Mouse (Mus musculus): ENCODE measurements around the gene Mtmr14. TPM values are rescaled to one million over a fixed set of nuclear protein-coding genes. Genes with fewer than 3 reads are reported as not detected.

Mtmr14 gene
- 40.1 and 40.4 TPM in 2 replicates for polyA plus RNA-seq (2015; fragmentation: Nextera tagmentation; extraction: Ambion mirVana)

DNA sequence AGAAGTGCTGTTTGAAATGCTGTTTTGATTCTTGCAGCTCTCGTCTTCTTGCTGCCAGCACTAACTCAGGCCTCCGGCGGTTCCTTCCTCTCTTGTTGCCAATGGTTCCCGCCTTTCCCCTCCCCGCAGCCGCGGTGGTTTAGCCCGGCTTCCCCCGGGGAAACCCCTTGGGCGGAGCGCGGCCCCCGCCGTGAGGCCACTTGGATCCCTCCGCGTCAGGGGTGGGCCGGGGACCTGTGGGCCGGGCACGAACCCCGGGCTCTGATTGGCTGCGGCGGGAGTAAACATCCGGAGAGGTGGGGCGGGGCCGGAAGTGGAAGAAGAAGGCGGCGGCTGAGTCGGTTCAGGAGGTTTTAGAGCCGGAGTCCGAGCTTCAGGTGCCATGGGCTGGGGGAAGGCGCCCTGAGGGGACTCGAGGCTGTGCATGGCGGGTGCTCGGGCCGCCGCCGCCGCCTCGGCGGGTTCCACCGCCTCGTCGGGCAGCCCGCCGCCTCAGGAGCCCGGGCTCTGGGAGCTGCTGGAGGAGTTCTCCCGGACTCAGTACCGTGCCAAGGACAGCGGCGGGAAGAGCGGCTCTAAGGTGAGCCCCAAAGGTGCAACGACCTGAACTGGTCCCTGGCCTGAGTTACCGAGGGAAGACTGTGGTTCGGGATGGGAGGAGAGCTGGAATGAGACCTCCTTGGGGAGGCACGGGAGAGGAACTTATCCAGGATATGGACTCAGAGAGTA is at the start of gene Mtmr14:
Mtmr14 (plus strand) TSS at position 302 of the 729 bp plus-strand sequence.
- Histone ChIP-seq H3K36me3 (replicated peaks) (0 out of 2 replicates have a peak, but pooled peaks cover 2% of the 10 kb centered on the region), H3K4me1 (peaks cover 23% of the 10 kb centered on the region), H3K4me2 (peak within 1 kb of the TSS; percentile 96), H3K4me3 (peak within 1 kb of the TSS; percentile 99), H3K27ac (peak within 1 kb of the TSS; percentile 76), H3K27me3 (replicated peaks) (no peaks in the 10 kb centered on the region), H3K9me3 (no peaks in the 10 kb centered on the region), H3K9ac (peak within 1 kb of the TSS; percentile 86)
- WGBS = under 1% methylated on average over 54 of the region's 55 CpGs
- ATAC-seq (replicated peaks) = peak; percentile 99

GRCm38 (mm10) chr6:113193765-113194460 is 43.7 kb upstream of the Mtmr14 start:
- Histone ChIP-seq H3K4me3 (peak overlapping the region; percentile 89), H3K9ac (peak overlapping the region; percentile 89), H3K36me3 (replicated peaks) (no peaks in the 10 kb centered on the region), H3K27ac (peak overlapping the region; percentile 85), H3K9me3 (no peaks in the 10 kb centered on the region), H3K4me2 (peak overlapping the region; percentile 79), H3K27me3 (replicated peaks) (no peaks in the 10 kb centered on the region), H3K4me1 (peaks cover 41% of the 10 kb centered on the region)
- ATAC-seq (replicated peaks) = peak; percentile 62
- WGBS = 2% methylated on average over 46 of the region's 46 CpGs

DNA sequence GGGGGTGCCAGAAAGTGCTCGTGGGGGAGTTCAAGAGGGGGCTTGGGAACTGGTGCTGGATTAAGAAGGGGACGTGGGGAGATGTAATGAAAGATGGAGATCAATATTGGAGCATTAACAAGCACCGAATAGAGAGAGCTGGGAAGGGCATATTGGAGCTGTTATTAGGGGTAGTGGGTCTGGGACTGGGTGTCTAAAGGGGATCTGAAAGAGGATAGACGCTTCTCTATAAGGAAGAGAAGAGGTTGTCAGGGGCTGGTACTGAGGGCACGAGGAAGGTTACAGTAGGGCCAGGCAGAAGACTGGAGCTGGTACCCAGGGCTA is 43.2 kb upstream of the Mtmr14 start:
- no peaks in the 10 kb centered on the region for H3K36me3 ChIP-seq (replicated peaks)
- peak overlapping the region; percentile 85 for H3K27ac ChIP-seq
- H3K4me2 ChIP-seq = peak overlapping the region; percentile 79
- H3K4me3 ChIP-seq = peak overlapping the region; percentile 89
- ATAC-seq (replicated peaks) = peak; percentile 74
- 1% methylated on average over 5 of the region's 5 CpGs for WGBS
- H3K27me3 ChIP-seq (replicated peaks) = no peaks in the 10 kb centered on the region
- H3K9ac ChIP-seq = peak overlapping the region; percentile 89
- peaks cover 41% of the 10 kb centered on the region for H3K4me1 ChIP-seq
- H3K9me3 ChIP-seq = no peaks in the 10 kb centered on the region

DNA sequence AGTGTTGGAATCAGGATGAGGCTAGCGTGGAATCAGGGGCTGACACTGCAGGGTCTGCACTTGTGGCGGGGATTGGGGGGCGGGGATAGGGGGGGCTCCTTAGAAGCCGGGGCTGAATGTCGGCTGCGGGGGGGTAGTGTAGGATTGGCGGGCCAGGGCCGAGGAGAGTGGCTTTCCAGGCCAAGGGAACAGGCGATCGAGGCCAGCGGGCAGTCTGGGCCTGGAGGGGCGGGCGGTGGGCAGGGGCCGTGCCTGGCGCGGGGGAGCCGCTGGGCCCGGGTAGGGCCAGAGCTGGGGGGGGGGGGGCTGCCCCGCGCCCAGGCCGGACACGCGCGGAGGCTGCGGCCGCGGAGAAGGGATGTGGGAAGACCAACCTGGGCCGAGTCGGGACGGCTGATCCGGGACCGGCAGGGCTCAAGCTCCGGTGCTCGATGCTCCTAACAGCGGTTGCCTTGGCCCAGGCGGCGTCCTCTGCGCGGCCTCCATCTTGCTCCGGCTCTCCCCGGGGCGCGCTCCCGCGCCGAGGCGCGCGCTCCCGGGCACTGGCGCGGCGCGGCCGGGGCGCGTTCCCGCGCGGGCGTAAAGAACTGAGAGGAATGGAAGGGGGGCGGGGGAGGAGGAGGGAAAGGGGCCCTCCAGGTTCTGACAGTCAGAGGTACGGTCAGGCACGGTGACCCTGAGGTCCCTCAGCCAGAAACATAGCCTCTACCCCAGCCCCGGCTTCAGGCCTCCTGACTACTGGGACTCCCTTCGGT is 42.6 kb upstream of the Mtmr14 start, which contains the start of gene Lhfpl4:
Lhfpl4 (minus strand) TSS at position 544 of the 755 bp plus-strand sequence.
- H3K4me1 ChIP-seq = peaks cover 39% of the 10 kb centered on the region
- under 1% methylated on average over 58 of the region's 66 CpGs for WGBS
- no peaks in the 10 kb centered on the region for H3K36me3 ChIP-seq (replicated peaks)
- peak within 1 kb of the TSS; percentile 89 for H3K9ac ChIP-seq
- H3K4me3 ChIP-seq = peak within 1 kb of the TSS; percentile 89
- no peaks in the 10 kb centered on the region for H3K9me3 ChIP-seq
- no peaks in the 10 kb centered on the region for H3K27me3 ChIP-seq (replicated peaks)
- peak within 1 kb of the TSS; percentile 85 for H3K27ac ChIP-seq
- peak; percentile 88 for ATAC-seq (replicated peaks)
- H3K4me2 ChIP-seq = peak within 1 kb of the TSS; percentile 79

DNA sequence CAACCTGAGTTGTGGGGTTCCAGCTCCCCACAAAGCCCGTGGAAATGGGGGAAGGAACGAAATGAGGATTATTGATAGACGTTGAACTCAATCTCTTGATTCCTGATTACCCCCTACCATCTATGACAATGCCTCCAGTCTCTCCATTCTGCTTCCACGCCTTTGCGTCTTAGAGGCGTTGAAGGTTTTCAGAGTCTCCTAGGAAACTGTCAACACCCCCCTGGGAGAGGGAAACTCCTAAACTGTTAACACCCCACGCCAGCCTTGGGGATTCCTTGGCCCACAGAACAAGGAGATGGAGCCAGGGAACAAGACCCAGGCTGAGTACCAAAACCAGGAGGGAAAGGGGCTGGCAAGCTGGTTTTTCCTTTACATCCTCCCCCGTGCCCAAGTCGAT is 42.0 kb upstream of the Mtmr14 start:
- Histone ChIP-seq H3K4me3 (peak overlapping the region; percentile 89), H3K27me3 (replicated peaks) (no peaks in the 10 kb centered on the region), H3K4me2 (peak overlapping the region; percentile 79), H3K4me1 (peaks cover 36% of the 10 kb centered on the region), H3K9me3 (no peaks in the 10 kb centered on the region), H3K27ac (peak overlapping the region; percentile 85), H3K9ac (peak overlapping the region; percentile 89), H3K36me3 (replicated peaks) (no peaks in the 10 kb centered on the region)
- 6% methylated on average over 9 of the region's 9 CpGs for WGBS
- ATAC-seq (replicated peaks) = peak; percentile 41

DNA sequence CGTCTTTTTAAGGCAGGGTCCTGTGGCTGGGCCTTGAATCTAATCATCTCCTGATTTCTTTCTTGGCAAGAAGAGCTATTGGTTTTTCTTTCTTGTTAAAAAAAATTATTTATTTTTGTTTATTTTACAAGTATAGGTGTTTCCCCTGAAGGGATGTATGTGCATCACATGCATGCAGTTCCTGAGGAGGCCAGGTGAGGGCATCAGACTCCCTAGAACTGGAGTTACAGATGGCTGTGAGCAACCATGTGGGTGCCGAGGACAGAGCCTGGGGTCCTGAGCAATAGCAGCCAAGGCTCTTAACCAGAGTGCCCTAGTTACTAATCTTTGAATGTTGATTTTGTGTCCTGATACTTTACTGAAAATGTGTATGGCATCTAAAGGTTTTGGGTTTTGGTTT is 21.4 kb upstream of the Mtmr14 start:
- H3K27me3 ChIP-seq (replicated peaks) = no peaks in the 10 kb centered on the region
- WGBS = 79% methylated on average over 2 of the region's 2 CpGs
- H3K9ac ChIP-seq = no peak overlapping the region
- H3K4me3 ChIP-seq = no peak overlapping the region
- no peak overlapping the region for H3K27ac ChIP-seq
- ATAC-seq (replicated peaks) = no peak
- no peaks in the 10 kb centered on the region for H3K36me3 ChIP-seq (replicated peaks)
- H3K9me3 ChIP-seq = no peaks in the 10 kb centered on the region
- H3K4me2 ChIP-seq = no peak overlapping the region
- H3K4me1 ChIP-seq = no peaks in the 10 kb centered on the region

DNA sequence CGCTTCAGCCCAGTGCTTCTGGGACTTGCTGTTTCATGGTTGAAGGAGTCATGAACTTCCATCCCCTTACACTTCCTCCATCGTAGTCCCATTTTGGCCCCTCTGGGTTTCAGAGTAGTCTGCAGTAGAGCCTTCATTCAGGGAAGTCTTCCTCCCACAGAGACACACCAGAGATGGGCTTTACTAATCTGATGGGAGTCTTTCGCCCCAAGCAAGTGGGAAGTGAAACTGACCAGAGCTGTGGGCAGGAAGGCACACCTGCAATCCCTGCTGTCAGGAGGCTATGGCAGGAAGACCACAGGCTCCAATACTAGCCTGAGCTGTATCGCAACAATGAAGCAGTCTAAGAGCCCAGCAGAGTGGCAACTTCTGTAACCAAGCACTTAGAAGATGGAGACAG is 11.8 kb upstream of the Mtmr14 start:
- Histone ChIP-seq H3K9me3 (no peaks in the 10 kb centered on the region), H3K27me3 (replicated peaks) (no peaks in the 10 kb centered on the region), H3K36me3 (replicated peaks) (no peaks in the 10 kb centered on the region), H3K4me3 (no peak overlapping the region), H3K9ac (no peak overlapping the region), H3K4me2 (no peak overlapping the region), H3K27ac (no peak overlapping the region), H3K4me1 (no peaks in the 10 kb centered on the region)
- WGBS = 73% methylated on average over 4 of the region's 4 CpGs
- no peak for ATAC-seq (replicated peaks)

- no peak overlapping the region for H3K9ac ChIP-seq
- no peaks in the 10 kb centered on the region for H3K4me1 ChIP-seq
- H3K4me2 ChIP-seq = no peak overlapping the region
- no peak for ATAC-seq (replicated peaks)
- no peak overlapping the region for H3K4me3 ChIP-seq
- H3K36me3 ChIP-seq (replicated peaks) = no peaks in the 10 kb centered on the region
- no peaks in the 10 kb centered on the region for H3K27me3 ChIP-seq (replicated peaks)
- no peak overlapping the region for H3K27ac ChIP-seq
- H3K9me3 ChIP-seq = no peaks in the 10 kb centered on the region
Observed at GRCm38 (mm10) chr6:113226705-113227104, 10.9 kb upstream of the Mtmr14 start.

GRCm38 (mm10) chr6:113235141-113235540 is 2.5 kb upstream of the Mtmr14 start:
- ATAC-seq (replicated peaks) = no peak
- H3K27ac ChIP-seq = no peak overlapping the region
- H3K9ac ChIP-seq = no peak overlapping the region
- no peaks in the 10 kb centered on the region for H3K9me3 ChIP-seq
- no peaks in the 10 kb centered on the region for H3K27me3 ChIP-seq (replicated peaks)
- H3K36me3 ChIP-seq (replicated peaks) = no peaks in the 10 kb centered on the region
- WGBS = 77% methylated on average over 5 of the region's 5 CpGs
- no peak overlapping the region for H3K4me2 ChIP-seq
- no peak overlapping the region for H3K4me3 ChIP-seq
- peaks cover 23% of the 10 kb centered on the region for H3K4me1 ChIP-seq

GRCm38 (mm10) chr6:113238442-113238841 is 799 bp downstream of the Mtmr14 start:
- H3K27me3 ChIP-seq (replicated peaks) = no peaks in the 10 kb centered on the region
- no peak for ATAC-seq (replicated peaks)
- peaks cover 23% of the 10 kb centered on the region for H3K4me1 ChIP-seq
- H3K27ac ChIP-seq = no peak overlapping the region
- WGBS = 44% methylated on average over 6 of the region's 6 CpGs
- H3K4me3 ChIP-seq = peak overlapping the region; percentile 99
- H3K9me3 ChIP-seq = no peaks in the 10 kb centered on the region
- H3K9ac ChIP-seq = peak overlapping the region; percentile 86
- H3K4me2 ChIP-seq = peak overlapping the region; percentile 96
- H3K36me3 ChIP-seq (replicated peaks) = 0 out of 2 replicates have a peak, but pooled peaks cover 4% of the 10 kb centered on the region

- ATAC-seq (replicated peaks) = no peak
- 89% methylated on average over 1 of the region's 1 CpGs for WGBS
Observed at GRCm38 (mm10) chr6:113242753-113243152, 5.1 kb downstream of the Mtmr14 start.

DNA sequence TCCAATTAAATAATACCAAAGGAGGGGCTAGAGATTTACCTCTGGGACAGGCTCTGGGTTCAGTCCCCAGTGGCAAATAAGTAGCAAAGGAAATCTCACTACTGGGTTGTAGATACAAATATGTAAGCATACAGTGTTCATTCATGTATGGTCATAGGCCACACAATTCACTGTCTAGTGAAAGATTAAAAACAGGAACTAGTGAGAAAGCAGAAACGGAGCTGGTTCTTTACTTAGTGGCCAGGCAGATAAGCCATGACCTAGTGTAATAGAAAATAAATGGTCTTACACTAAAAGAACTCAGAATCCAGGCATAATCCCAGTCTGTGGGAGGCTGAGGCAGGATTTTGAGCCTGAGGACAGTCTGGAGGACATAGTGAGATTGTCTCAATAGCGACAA is 7.9 kb downstream of the Mtmr14 start:
- no peaks in the 10 kb centered on the region for H3K4me1 ChIP-seq
- H3K36me3 ChIP-seq (replicated peaks) = 0 out of 2 replicates have a peak, but pooled peaks cover 13% of the 10 kb centered on the region
- H3K4me2 ChIP-seq = no peak overlapping the region
- WGBS = 92% methylated on average over 2 of the region's 2 CpGs
- H3K9ac ChIP-seq = no peak overlapping the region
- H3K27me3 ChIP-seq (replicated peaks) = no peaks in the 10 kb centered on the region
- no peak for ATAC-seq (replicated peaks)
- no peak overlapping the region for H3K27ac ChIP-seq
- H3K4me3 ChIP-seq = no peak overlapping the region
- no peaks in the 10 kb centered on the region for H3K9me3 ChIP-seq

More at GRCm38 (mm10) chr6:113242753-113243152, 5.1 kb downstream of the Mtmr14 start:
- Histone ChIP-seq H3K9ac (no peak overlapping the region), H3K4me3 (no peak overlapping the region), H3K4me1 (peaks cover 18% of the 10 kb centered on the region), H3K4me2 (no peak overlapping the region), H3K9me3 (no peaks in the 10 kb centered on the region), H3K27me3 (replicated peaks) (no peaks in the 10 kb centered on the region), H3K27ac (no peak overlapping the region), H3K36me3 (replicated peaks) (0 out of 2 replicates have a peak, but pooled peaks cover 8% of the 10 kb centered on the region)

Measured in midbrain, embryonic 15.5 days (tissue).